Comparison of ENCODE assay signal across 8 mouse cellular contexts in genomic region chr10:111011226-111011765, GRCm38 (mm10). TPM values are rescaled to one million over a fixed set of nuclear protein-coding genes. Genes with fewer than 3 reads are reported as not detected.
DNase-seq lines count a peak whose midpoint lies in the region; ATAC-seq and TF ChIP-seq lines count a peak whose summit lies in the region.

No protein-coding gene starts in this region.

- DNase-seq in cerebellum, adult 2 months = no peak
- DNase-seq in cerebellum, postnatal 10 days = no peak
- DNase-seq in thymus, adult 2 months = peak; percentile 38
- DNase-seq in thymus, postnatal 25 days = no peak
- DNase-seq in limb, embryonic 11.5 days (ENCODE audit: low spot score) = no peak
- DNase-seq in embryo, embryonic 10.5 days (ENCODE audit: low spot score) = no peak
- DNase-seq in right cerebral cortex, postnatal 4 days = no peak

- H3K4me1 ChIP-seq in cerebellum, adult 2 months (ENCODE audit: control insufficient read depth, insufficient read depth, low read length) = peaks cover 4% of the 10 kb centered on the region; the same call in 1 of the 2 replicates
- no peaks in the 10 kb centered on the region for H3K4me1 ChIP-seq in thymus, adult 2 months (replicated peaks; ENCODE audit: control insufficient read depth, insufficient read depth, low read length)
- H3K4me1 ChIP-seq in limb, embryonic 11.5 days (ENCODE audit: control insufficient read depth, insufficient read depth, low read length) = no peaks in the 10 kb centered on the region
- no peaks in the 10 kb centered on the region for H3K4me1 ChIP-seq in stomach, embryonic 14.5 days (ENCODE audit: control insufficient read depth, insufficient read depth, low read length)

- H3K27me3 ChIP-seq in cerebellum, adult 2 months (ENCODE audit: control insufficient read depth, insufficient read depth, low read length) = no peaks in the 10 kb centered on the region
- no peaks in the 10 kb centered on the region for H3K27me3 ChIP-seq in thymus, adult 2 months (ENCODE audit: control insufficient read depth, insufficient read depth, low read length)
- no peaks in the 10 kb centered on the region for H3K27me3 ChIP-seq in limb, embryonic 11.5 days (ENCODE audit: control insufficient read depth, insufficient read depth, low read length)
- no peaks in the 10 kb centered on the region for H3K27me3 ChIP-seq in stomach, embryonic 14.5 days (ENCODE audit: control insufficient read depth, insufficient read depth, low read length)

- peak overlapping the region; percentile 92 for H3K4me3 ChIP-seq in cerebellum, adult 2 months (replicated peaks; ENCODE audit: insufficient read depth, low read depth, low read length)
- H3K4me3 ChIP-seq in thymus, adult 2 months (ENCODE audit: control insufficient read depth, insufficient read depth, low read length) = peak overlapping the region; percentile 49; the same call in 1 of the 2 replicates
- H3K4me3 ChIP-seq in limb, embryonic 11.5 days (ENCODE audit: low read depth, low read length) = peak overlapping the region; percentile 95
- peak overlapping the region; percentile 91 for H3K4me3 ChIP-seq in stomach, embryonic 14.5 days (ENCODE audit: low read depth, low read length)

- ATAC-seq in limb, embryonic 11.5 days (ENCODE audit: insufficient number of reproducible peaks, low FRiP score, low TSS enrichment, low read depth) = no peak
- ATAC-seq in stomach, embryonic 14.5 days (ENCODE audit: insufficient number of reproducible peaks, insufficient read depth, low FRiP score, low read depth) = no peak

- no peak; the same call in 1 of the 2 replicates for TF ChIP-seq POLR2A in cerebellum, adult 2 months (IDR thresholded peaks at IDR 0.05; ENCODE audit: borderline replicate concordance, insufficient read depth, low read length)
- TF ChIP-seq POLR2A in thymus, adult 2 months (IDR thresholded peaks at IDR 0.05; ENCODE audit: control insufficient read depth, extremely low read depth, insufficient read depth, low read length, poor library complexity) = no peak

- WGBS in cerebellum, adult 2 months = under 1% methylated on average over 14 of the region's 14 CpGs
- under 1% methylated on average over 14 of the region's 14 CpGs for WGBS in thymus, adult 2 months
- 3% methylated on average over 14 of the region's 14 CpGs for WGBS in limb, embryonic 11.5 days
- WGBS in stomach, embryonic 14.5 days = 2% methylated on average over 14 of the region's 14 CpGs

- H3K4me2 ChIP-seq in limb, embryonic 11.5 days (ENCODE audit: low read depth, severe bottlenecking) = peak overlapping the region; percentile 87
- H3K4me2 ChIP-seq in stomach, embryonic 14.5 days (replicated peaks; ENCODE audit: low read depth, low read length) = peak overlapping the region; percentile 78

- TF ChIP-seq CTCF in cerebellum, adult 2 months (IDR thresholded peaks at IDR 0.05; ENCODE audit: borderline replicate concordance, insufficient read depth, low read depth, low read length) = no peak
- no peak for TF ChIP-seq CTCF in thymus, adult 2 months (IDR thresholded peaks at IDR 0.05; ENCODE audit: borderline replicate concordance, control insufficient read depth, extremely low read depth, insufficient read depth, low read length, poor library complexity)

- no peaks in the 10 kb centered on the region for H3K36me3 ChIP-seq in thymus, adult 2 months (ENCODE audit: control insufficient read depth, insufficient read depth, low read length)
- no peaks in the 10 kb centered on the region for H3K36me3 ChIP-seq in limb, embryonic 11.5 days (ENCODE audit: control insufficient read depth, insufficient read depth, low read length)
- H3K36me3 ChIP-seq in stomach, embryonic 14.5 days (ENCODE audit: control insufficient read depth, insufficient read depth, low read length) = no peaks in the 10 kb centered on the region

- H3K27ac ChIP-seq in cerebellum, adult 2 months (ENCODE audit: insufficient read depth, low read length) = peak overlapping the region; percentile 100
- H3K27ac ChIP-seq in thymus, adult 2 months (ENCODE audit: control insufficient read depth, insufficient read depth, low read length) = no peak overlapping the region; the same call in 1 of the 2 replicates
- H3K27ac ChIP-seq in limb, embryonic 11.5 days (replicated peaks; ENCODE audit: low read depth, low read length) = no peak overlapping the region
- peak overlapping the region; percentile 96; the same call in 1 of the 2 replicates for H3K27ac ChIP-seq in stomach, embryonic 14.5 days (ENCODE audit: low read length)

- peak overlapping the region; percentile 99 for H3K9ac ChIP-seq in limb, embryonic 11.5 days (ENCODE audit: low read length)
- peak overlapping the region; percentile 95 for H3K9ac ChIP-seq in stomach, embryonic 14.5 days (replicated peaks; ENCODE audit: low read depth, low read length)

- H3K9me3 ChIP-seq in limb, embryonic 11.5 days (ENCODE audit: control insufficient read depth, low read length) = no peaks in the 10 kb centered on the region
- no peaks in the 10 kb centered on the region for H3K9me3 ChIP-seq in stomach, embryonic 14.5 days (ENCODE audit: control insufficient read depth, low read depth, low read length)

RNA-seq across cellular contexts. Expression of gene Zdhhc17, which starts 1.4 kb away (rescaled TPM):
- polyA plus RNA-seq in cerebellum, adult 2 months (2012; rRNA removed) = 112 and 131 TPM in 2 replicates
- 29.8 and 33.1 TPM in 2 replicates for polyA plus RNA-seq in thymus, adult 2 months (2012; rRNA removed)
- polyA plus RNA-seq in limb, embryonic 11.5 days (2014; fragmentation: Nextera tagmentation; extraction: Ambion mirVana) = 24.5 and 26.6 TPM in 2 replicates
- 32.4 and 34.2 TPM in 2 replicates for polyA plus RNA-seq in stomach, embryonic 14.5 days (2014; fragmentation: Nextera tagmentation; extraction: Ambion mirVana)

Comparison
In these comparisons a context has a peak if more than half of its experiments do, and no peak if none do; other contexts are left out.
1. H3K27ac ChIP-seq: peak in cerebellum, adult 2 months (single experiment) and stomach, embryonic 14.5 days (single experiment); none in thymus, adult 2 months (single experiment) and limb, embryonic 11.5 days (single experiment).
2. Peak in every context shown above with its lines, with median percentiles within 50 percentile points of each other: H3K4me3 ChIP-seq.